Mouse (Mus musculus) left cerebral cortex, adult 18-20 months (tissue): ENCODE measurements around the gene Kmt5c. TPM values are rescaled to one million over a fixed set of nuclear protein-coding genes. Genes with fewer than 3 reads are reported as not detected.

Source experiments
- DNase-seq, 2 experiments: peaks; one replicate each; pipeline ENCODE4 v3.0.0; 2021 to 2022; ENCODE audit warnings: low spot score in 2 of 2, mixed read lengths in 1 of 2
- total RNA-seq, 2 experiments: library from RNA; stranded (reverse); gene quantifications; 2 replicates each; pipeline ENCODE4 v1.2.3; 2021

Gene Kmt5c
- total RNA-seq, 2 experiments from 2014 or later, result 19.0 to 25.2 TPM

GRCm38 (mm10) chr7:4744886-4745285, 5.0 kb downstream of the Kmt5c start:
- no peak for DNase-seq

GRCm38 (mm10) chr7:4746326-4746980, 6.5 kb downstream of the Kmt5c start:
- no peak for DNase-seq

- DNase-seq, result no peak
Measured at GRCm38 (mm10) chr7:4747156-4747899, 7.4 kb downstream of the Kmt5c start.

GRCm38 (mm10) chr7:4748321-4748720, 8.4 kb downstream of the Kmt5c start:
- no peak for DNase-seq

GRCm38 (mm10) chr7:4749169-4749568, 9.3 kb downstream of the Kmt5c start:
- DNase-seq, result no peak

GRCm38 (mm10) chr7:4751971-4752820, 12.3 kb downstream of the Kmt5c start:
- DNase-seq, result no peak

- DNase-seq, result peak in 1 of 2 experiments; percentile 25
Measured at GRCm38 (mm10) chr7:4752821-4753570, 13.1 kb downstream of the Kmt5c start, which contains the start of gene Cox6b2. Cox6b2 (minus strand) TSS chr7:4753094.

- DNase-seq, result no peak
Measured at GRCm38 (mm10) chr7:4759670-4760069, 19.8 kb downstream of the Kmt5c start.

GRCm38 (mm10) chr7:4764946-4765710, 25.2 kb downstream of the Kmt5c start:
- no peak for DNase-seq

GRCm38 (mm10) chr7:4771202-4771601, 31.3 kb downstream of the Kmt5c start, which contains the start of gene Fam71e2:
Fam71e2 (minus strand) TSS chr7:4771302.
- DNase-seq, result no peak

GRCm38 (mm10) chr7:4776131-4776530, 36.2 kb downstream of the Kmt5c start:
- DNase-seq, result no peak

GRCm38 (mm10) chr7:4776861-4777830, 37.2 kb downstream of the Kmt5c start:
- no peak for DNase-seq

GRCm38 (mm10) chr7:4777851-4778637, 38.1 kb downstream of the Kmt5c start:
- no peak for DNase-seq

- no peak for DNase-seq
Measured at GRCm38 (mm10) chr7:4779921-4780320, 40.0 kb downstream of the Kmt5c start.

- DNase-seq, result no peak
Measured at GRCm38 (mm10) chr7:4782130-4782529, 42.2 kb downstream of the Kmt5c start.

- no peak for DNase-seq
Measured at GRCm38 (mm10) chr7:4782759-4783158, 42.8 kb downstream of the Kmt5c start, which contains the start of the genes Il11 and Tmem190. Il11 (minus strand) TSS chr7:4782859. Tmem190 (plus strand) TSS chr7:4782937.

- peak; percentile 55 to 58 for DNase-seq
Measured at GRCm38 (mm10) chr7:4783667-4784268, 43.9 kb downstream of the Kmt5c start.
